Mouse (Mus musculus) heart, postnatal 0 days (tissue): Measurements from ENCODE around the gene Kcnj6.

Source experiments
- CTCF ChIP-seq: IDR thresholded peaks from 2 replicates; pipeline ENCODE4 v1.5.1; 2016; ENCODE audit warnings: antibody characterized with exemption, control low read depth, low read depth
- EP300 ChIP-seq: IDR thresholded peaks from 2 replicates; pipeline ENCODE4 v1.6.1; 2016; ENCODE audit warnings: antibody characterized with exemption, low read depth

DNA sequence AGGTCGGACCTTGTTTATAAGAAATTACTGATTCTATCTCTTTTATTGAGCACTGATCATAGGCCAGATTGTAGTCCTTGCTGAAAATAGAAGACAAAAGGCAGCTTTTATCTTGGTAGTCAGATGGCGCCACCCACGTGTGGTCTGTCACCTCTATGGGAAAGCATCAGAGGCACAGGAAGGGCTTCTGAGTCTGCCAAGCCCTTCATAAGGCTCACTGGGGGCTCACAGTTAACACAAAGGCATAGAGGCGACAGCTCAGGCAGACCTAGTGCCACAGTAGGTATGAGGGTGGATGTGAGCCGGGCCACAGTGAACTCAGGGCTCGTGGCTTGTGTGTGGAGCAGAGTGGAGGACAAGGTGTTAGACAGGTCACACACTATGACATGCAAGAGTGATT is 181.6 kb downstream of the Kcnj6 start:
- TF ChIP-seq CTCF, result no peak
- TF ChIP-seq EP300, result no peak
